Mouse (Mus musculus): ENCODE results near the gene Cybc1. TPM values are rescaled to one million over a fixed set of nuclear protein-coding genes. Genes with fewer than 3 reads are reported as not detected.

Cybc1 gene
- polyA plus RNA-seq, 1 experiment, result 106 TPM

DNA sequence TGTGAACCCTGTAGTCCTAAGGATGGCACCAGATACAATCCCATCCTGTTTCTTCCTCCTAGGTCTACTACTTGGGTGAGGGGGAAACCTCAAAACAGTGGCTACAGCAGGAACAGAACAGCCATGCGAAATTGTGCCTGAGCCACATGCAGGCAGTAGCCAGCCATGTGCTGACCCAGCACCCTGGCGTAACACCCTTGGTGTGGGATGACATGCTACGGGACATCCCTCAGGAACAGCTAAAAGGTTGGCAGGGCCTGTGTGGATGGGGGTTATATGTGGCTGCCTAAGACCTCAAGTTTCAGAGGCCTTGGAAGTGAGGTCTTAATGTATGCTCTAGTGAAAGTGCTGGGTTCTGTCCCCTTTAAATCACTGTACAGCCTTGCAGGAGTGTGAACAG, 12.3 kb downstream of the Cybc1 start:
- TF ChIP-seq POLR2A (IDR thresholded peaks at IDR 0.05; ENCODE audit: control insufficient read depth, extremely low read depth, insufficient read depth, low read length, poor library complexity), result no peak
- TF ChIP-seq CTCF (IDR thresholded peaks at IDR 0.05; ENCODE audit: borderline replicate concordance, control insufficient read depth, extremely low read depth, insufficient read depth, low read length, poor library complexity), result no peak
- Histone ChIP-seq H3K4me3 (ENCODE audit: control insufficient read depth, insufficient read depth, low read length) (no peak overlapping the region), H3K4me1 (replicated peaks; ENCODE audit: control insufficient read depth, insufficient read depth, low read length) (no peaks in the 10 kb centered on the region), H3K36me3 (ENCODE audit: control insufficient read depth, insufficient read depth, low read length) (peaks cover 4% of the 10 kb centered on the region), H3K27me3 (ENCODE audit: control insufficient read depth, insufficient read depth, low read length) (no peaks in the 10 kb centered on the region), H3K27ac (ENCODE audit: control insufficient read depth, insufficient read depth, low read length) (no peak overlapping the region)
- WGBS, result 96% methylated on average over 3 of the region's 3 CpGs
- DNase-seq, result no peak

- WGBS, result under 1% methylated on average over 70 of the region's 70 CpGs
- peak; percentile 97 for DNase-seq
Measured at GRCm38 (mm10) chr11:121204161-121205006, 24.7 kb downstream of the Cybc1 start, which contains the start of the genes Hexdc and Ogfod3. Gene Hexdc (plus strand): TSS chr11:121204433. Gene Ogfod3 (minus strand): TSS chr11:121204711.

GRCm38 (mm10) chr11:121203859-121204160, 25.3 kb downstream of the Cybc1 start:
- WGBS, result under 1% methylated on average over 5 of the region's 5 CpGs
- H3K36me3 ChIP-seq (ENCODE audit: control insufficient read depth, insufficient read depth, low read length), result no peaks in the 10 kb centered on the region
- no peak overlapping the region for H3K27ac ChIP-seq (ENCODE audit: control insufficient read depth, insufficient read depth, low read length)
- TF ChIP-seq POLR2A (IDR thresholded peaks at IDR 0.05; ENCODE audit: control insufficient read depth, extremely low read depth, insufficient read depth, low read length, poor library complexity) (no peak), CTCF (IDR thresholded peaks at IDR 0.05; ENCODE audit: borderline replicate concordance, control insufficient read depth, extremely low read depth, insufficient read depth, low read length, poor library complexity) (no peak)
- DNase-seq, result no peak
- H3K27me3 ChIP-seq (ENCODE audit: control insufficient read depth, insufficient read depth, low read length), result no peaks in the 10 kb centered on the region
- peak overlapping the region; percentile 91 for H3K4me3 ChIP-seq (ENCODE audit: control insufficient read depth, insufficient read depth, low read length)
- H3K4me1 ChIP-seq (replicated peaks; ENCODE audit: control insufficient read depth, insufficient read depth, low read length), result peaks cover 5% of the 10 kb centered on the region

More at GRCm38 (mm10) chr11:121204161-121205006, 24.7 kb downstream of the Cybc1 start, which contains the start of the genes Hexdc and Ogfod3:
- Histone ChIP-seq H3K36me3 (ENCODE audit: control insufficient read depth, insufficient read depth, low read length) (no peaks in the 10 kb centered on the region), H3K4me3 (ENCODE audit: control insufficient read depth, insufficient read depth, low read length) (peak within 1 kb of the TSS; percentile 91), H3K4me1 (replicated peaks; ENCODE audit: control insufficient read depth, insufficient read depth, low read length) (peaks cover 5% of the 10 kb centered on the region), H3K27ac (ENCODE audit: control insufficient read depth, insufficient read depth, low read length) (no peak within 1 kb of the TSS), H3K27me3 (ENCODE audit: control insufficient read depth, insufficient read depth, low read length) (no peaks in the 10 kb centered on the region)
- TF ChIP-seq CTCF (IDR thresholded peaks at IDR 0.05; ENCODE audit: borderline replicate concordance, control insufficient read depth, extremely low read depth, insufficient read depth, low read length, poor library complexity), result peak; percentile 59; the same call in 1 of the 2 replicates
- peak; percentile 41; the same call in 1 of the 2 replicates for TF ChIP-seq POLR2A (IDR thresholded peaks at IDR 0.05; ENCODE audit: control insufficient read depth, extremely low read depth, insufficient read depth, low read length, poor library complexity)

- no peaks in the 10 kb centered on the region for H3K36me3 ChIP-seq (ENCODE audit: control insufficient read depth, insufficient read depth, low read length)
- H3K4me1 ChIP-seq (replicated peaks; ENCODE audit: control insufficient read depth, insufficient read depth, low read length), result peaks cover 5% of the 10 kb centered on the region
- no peak overlapping the region for H3K27ac ChIP-seq (ENCODE audit: control insufficient read depth, insufficient read depth, low read length)
- TF ChIP-seq CTCF (IDR thresholded peaks at IDR 0.05; ENCODE audit: borderline replicate concordance, control insufficient read depth, extremely low read depth, insufficient read depth, low read length, poor library complexity) (no peak), POLR2A (IDR thresholded peaks at IDR 0.05; ENCODE audit: control insufficient read depth, extremely low read depth, insufficient read depth, low read length, poor library complexity) (no peak)
- H3K27me3 ChIP-seq (ENCODE audit: control insufficient read depth, insufficient read depth, low read length), result no peaks in the 10 kb centered on the region
- WGBS, result 88% methylated on average over 11 of the region's 11 CpGs
- peak; percentile 28 for DNase-seq
- H3K4me3 ChIP-seq (ENCODE audit: control insufficient read depth, insufficient read depth, low read length), result no peak overlapping the region
Measured at GRCm38 (mm10) chr11:121201436-121202198, 27.5 kb downstream of the Cybc1 start.

- no peak for DNase-seq
- Histone ChIP-seq H3K27me3 (ENCODE audit: control insufficient read depth, insufficient read depth, low read length) (no peaks in the 10 kb centered on the region), H3K36me3 (ENCODE audit: control insufficient read depth, insufficient read depth, low read length) (no peaks in the 10 kb centered on the region), H3K27ac (ENCODE audit: control insufficient read depth, insufficient read depth, low read length) (no peak overlapping the region), H3K4me3 (ENCODE audit: control insufficient read depth, insufficient read depth, low read length) (no peak overlapping the region), H3K4me1 (replicated peaks; ENCODE audit: control insufficient read depth, insufficient read depth, low read length) (peaks cover 5% of the 10 kb centered on the region)
- no peak for TF ChIP-seq POLR2A (IDR thresholded peaks at IDR 0.05; ENCODE audit: control insufficient read depth, extremely low read depth, insufficient read depth, low read length, poor library complexity)
- no peak for TF ChIP-seq CTCF (IDR thresholded peaks at IDR 0.05; ENCODE audit: borderline replicate concordance, control insufficient read depth, extremely low read depth, insufficient read depth, low read length, poor library complexity)
- WGBS, result 92% methylated on average over 6 of the region's 6 CpGs
Measured at GRCm38 (mm10) chr11:121200781-121201180, 28.3 kb downstream of the Cybc1 start.

GRCm38 (mm10) chr11:121199851-121200250, 29.3 kb downstream of the Cybc1 start:
- Histone ChIP-seq H3K36me3 (ENCODE audit: control insufficient read depth, insufficient read depth, low read length) (no peaks in the 10 kb centered on the region), H3K27ac (ENCODE audit: control insufficient read depth, insufficient read depth, low read length) (no peak overlapping the region), H3K4me1 (replicated peaks; ENCODE audit: control insufficient read depth, insufficient read depth, low read length) (peaks cover 5% of the 10 kb centered on the region), H3K4me3 (ENCODE audit: control insufficient read depth, insufficient read depth, low read length) (no peak overlapping the region), H3K27me3 (ENCODE audit: control insufficient read depth, insufficient read depth, low read length) (no peaks in the 10 kb centered on the region)
- TF ChIP-seq CTCF (IDR thresholded peaks at IDR 0.05; ENCODE audit: borderline replicate concordance, control insufficient read depth, extremely low read depth, insufficient read depth, low read length, poor library complexity), result no peak
- no peak for TF ChIP-seq POLR2A (IDR thresholded peaks at IDR 0.05; ENCODE audit: control insufficient read depth, extremely low read depth, insufficient read depth, low read length, poor library complexity)
- DNase-seq, result no peak
- WGBS, result 87% methylated on average over 4 of the region's 4 CpGs

Measured in thymus, adult 2 months (tissue).